Mouse (Mus musculus) lung, adult 18-20 months (tissue): ENCODE measurements around the gene Atp2a1.
"Not testable (repeated sequence)": the region's sequence is repeated elsewhere in the genome, so short reads cannot be mapped to it uniquely, and the experiment has no call there.

ENCODE experiments used
- DNase-seq, 2 experiments: peaks; one replicate each; pipeline ENCODE4 v3.0.0; 2022; ENCODE audit warnings: mixed read lengths in 2 of 2

Gene Atp2a1

GRCm38 (mm10) chr7:126448481-126448880, 14.4 kb downstream of the Atp2a1 start:
- no peak for DNase-seq

DNA sequence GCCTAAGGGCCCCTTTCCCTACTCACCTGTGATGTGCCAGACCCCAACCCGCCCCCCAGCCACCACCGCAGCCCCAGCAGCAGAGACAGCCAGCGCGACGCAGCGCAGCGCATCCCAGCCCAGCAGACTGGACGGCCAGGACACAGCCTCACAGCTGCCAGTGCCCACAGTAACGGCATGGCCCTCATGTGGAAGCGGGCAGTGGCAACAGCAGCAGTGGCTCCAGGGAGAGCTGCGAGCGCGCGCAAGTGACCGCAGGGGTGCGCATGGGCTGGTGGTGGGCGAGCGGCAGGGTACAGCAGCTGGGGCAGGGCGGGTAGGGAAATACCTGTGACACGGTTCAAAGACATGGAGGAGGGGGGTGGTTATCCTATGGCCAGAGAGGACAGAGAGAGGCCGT, 16.7 kb downstream of the Atp2a1 start:
- no peak for DNase-seq

- DNase-seq: no peak
Observed at GRCm38 (mm10) chr7:126445104-126445815, 17.6 kb downstream of the Atp2a1 start.

GRCm38 (mm10) chr7:126444536-126444935, 18.4 kb downstream of the Atp2a1 start:
- DNase-seq: no peak

DNA sequence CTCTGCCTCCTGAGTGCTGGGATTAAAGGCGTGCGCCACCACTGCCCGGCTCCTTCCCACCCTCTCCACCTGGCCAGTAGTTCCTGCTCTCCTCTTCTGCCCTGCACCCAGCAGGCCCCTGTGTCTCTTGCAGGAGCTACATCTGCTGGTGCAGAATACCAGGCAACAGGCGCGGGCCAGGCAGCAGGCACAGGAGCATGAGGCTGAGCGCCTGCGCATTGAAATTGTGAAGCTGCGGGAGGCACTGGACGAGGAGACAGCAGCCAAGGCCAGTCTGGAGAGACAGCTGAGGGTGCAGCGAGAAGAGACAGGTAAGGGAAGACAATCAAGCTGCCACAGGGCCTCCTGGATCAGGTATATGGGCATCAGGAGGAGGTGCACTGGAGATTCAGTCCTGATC, 18.9 kb downstream of the Atp2a1 start:
- DNase-seq: no peak

DNA sequence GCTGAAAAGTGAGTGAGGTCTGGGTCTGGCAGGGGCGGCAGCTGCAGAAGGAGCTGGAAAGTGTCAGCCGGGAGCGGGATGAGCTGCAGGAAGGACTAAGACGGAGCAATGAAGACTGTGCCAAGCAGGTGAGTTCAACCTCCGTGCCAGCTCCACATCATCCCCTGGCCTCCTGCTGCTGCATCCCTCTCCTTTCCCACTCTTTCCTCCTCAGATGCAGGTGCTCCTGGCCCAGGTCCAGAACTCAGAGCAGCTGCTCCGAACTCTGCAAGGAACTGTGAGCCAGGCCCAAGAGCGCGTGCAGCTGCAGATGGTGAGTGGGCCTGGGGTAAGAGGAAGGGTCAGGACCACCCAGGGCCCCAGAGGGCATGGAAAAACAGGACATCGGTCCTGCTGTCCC, 22.8 kb downstream of the Atp2a1 start:
- no peak for DNase-seq

DNA sequence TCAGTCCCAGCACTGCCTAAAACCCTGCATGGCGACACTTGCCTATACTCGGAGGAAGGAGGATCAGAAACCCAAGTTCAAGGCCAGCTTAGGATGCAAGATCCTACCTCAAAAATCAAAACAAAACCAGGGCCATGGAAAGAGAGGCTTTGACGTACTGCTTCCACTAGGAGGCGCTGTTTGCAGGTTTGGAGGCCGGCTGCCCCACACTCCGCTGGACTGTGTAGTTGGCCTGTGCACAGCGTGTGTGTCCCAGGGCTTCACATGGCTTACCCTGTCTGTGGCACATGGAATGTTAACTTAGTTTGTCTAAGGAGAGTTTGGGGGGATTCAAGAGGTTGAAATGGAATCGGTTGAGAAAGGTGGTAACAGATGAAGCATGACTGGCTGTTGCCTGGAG, 26.1 kb downstream of the Atp2a1 start:
- DNase-seq: peak; percentile 42 to 50

DNA sequence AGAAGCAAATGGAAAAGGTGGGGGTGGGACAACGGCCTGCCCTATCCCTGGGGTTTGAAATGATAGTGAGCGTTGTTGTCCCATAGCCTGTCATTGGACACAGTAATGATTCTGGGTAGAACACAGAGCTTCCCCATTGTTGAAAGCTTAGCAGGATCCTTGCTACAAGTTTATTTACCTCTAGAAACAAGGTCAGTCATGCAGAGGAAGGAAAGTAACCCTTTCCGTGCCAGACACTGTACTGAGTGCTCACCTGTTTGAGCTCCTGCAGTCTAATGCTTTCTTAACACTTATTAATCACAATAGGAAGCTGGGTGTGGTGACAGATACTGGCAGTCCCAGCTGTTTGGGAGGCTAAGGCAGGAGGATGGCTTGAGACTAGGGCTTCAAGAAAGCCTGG, 27.1 kb downstream of the Atp2a1 start:
- no peak for DNase-seq

DNA sequence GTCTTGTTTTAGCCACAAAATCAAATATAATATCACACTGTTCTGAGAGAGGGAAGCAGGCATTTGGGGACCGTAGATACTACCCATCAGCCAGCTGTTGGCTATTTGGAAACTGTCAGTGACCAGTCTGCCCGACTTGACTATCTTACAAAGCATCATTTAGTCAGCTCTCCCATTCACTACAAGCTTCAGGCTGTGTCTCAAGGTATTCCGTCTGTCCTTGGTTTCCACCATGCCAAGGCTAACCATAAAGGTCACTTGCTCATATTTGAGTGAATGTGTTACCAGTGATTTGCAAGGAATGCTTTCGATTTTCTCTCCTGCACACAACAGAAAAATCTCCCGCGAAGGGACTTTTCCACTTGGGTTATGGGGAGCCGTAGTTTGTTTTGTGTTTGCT, 28.2 kb downstream of the Atp2a1 start:
- no peak for DNase-seq

GRCm38 (mm10) chr7:126430167-126430566, 32.7 kb downstream of the Atp2a1 start:
- DNase-seq: no peak

DNA sequence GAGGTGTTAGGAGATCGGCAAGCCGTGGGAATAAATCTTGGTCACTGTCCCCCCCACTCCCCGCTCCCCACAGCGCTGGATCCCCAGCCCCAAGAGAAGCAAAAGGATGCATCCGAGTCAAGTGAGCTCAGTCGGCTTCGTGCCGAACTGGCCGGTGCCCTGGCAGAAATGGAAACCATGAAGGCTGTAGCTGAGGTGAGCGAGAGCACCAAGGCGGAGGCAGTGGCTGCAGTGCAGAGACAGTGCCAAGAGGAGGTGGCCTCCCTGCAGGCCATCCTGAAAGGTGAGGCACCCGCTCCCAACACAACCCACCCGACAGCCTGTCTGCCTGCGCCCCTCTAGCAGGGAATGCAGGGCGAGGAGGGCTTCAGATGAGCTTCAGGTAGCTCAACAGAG, 33.4 kb downstream of the Atp2a1 start:
- no peak for DNase-seq

GRCm38 (mm10) chr7:126428631-126429502, 34.0 kb downstream of the Atp2a1 start, which contains the start of gene Rabep2:
Gene Rabep2 (plus strand): TSS chr7:126428759.
- DNase-seq: peak; percentile 94 to 96

DNA sequence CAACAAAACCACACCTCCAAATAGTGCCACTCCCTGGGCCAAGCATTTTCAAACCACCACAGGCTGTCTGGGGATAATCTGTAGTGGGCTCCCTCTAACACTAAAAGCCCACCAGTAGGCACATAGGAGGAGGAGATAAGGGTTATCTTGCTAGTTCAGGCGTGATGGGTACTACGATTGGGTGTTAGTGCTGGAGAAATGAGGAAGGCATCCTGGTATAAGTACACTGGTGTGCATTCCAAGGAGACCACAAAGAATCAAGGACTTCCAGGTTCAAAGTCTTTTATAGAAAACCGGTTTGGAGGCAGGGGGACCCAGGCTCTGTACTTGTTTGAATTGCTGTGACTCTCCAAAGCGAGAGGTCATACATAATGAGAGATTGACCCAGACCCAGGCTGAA, 34.8 kb downstream of the Atp2a1 start:
- DNase-seq: peak in 1 of 2 experiments; percentile 18

GRCm38 (mm10) chr7:126427323-126427860, 35.5 kb downstream of the Atp2a1 start:
- no peak for DNase-seq

GRCm38 (mm10) chr7:126424161-126424560, 38.7 kb downstream of the Atp2a1 start:
- DNase-seq: no peak

- no peak for DNase-seq
Observed at GRCm38 (mm10) chr7:126421756-126422155, 41.2 kb downstream of the Atp2a1 start.

- DNase-seq: no peak
Observed at GRCm38 (mm10) chr7:126418496-126418895, 44.4 kb downstream of the Atp2a1 start.

DNA sequence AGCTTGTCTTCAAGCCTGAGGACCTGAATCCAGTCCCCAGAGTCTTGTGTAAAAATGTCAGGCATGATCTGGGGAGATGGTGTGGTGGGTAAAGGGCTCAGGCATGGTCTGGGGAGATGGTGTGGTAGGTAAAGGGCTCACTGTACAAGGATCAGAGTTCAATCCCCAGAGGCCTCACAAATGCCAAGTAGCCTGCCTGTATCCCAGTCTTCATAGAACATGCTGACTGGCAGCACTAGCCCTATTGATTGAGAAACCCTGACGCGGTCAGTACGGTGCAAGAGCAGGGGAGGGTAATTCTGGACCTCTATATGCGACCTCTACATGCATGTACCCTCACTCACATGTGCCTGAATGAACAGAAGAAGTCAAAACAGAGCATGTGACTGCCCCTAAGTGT, 45.3 kb downstream of the Atp2a1 start:
- DNase-seq: no peak

GRCm38 (mm10) chr7:126417045-126417444, 45.9 kb downstream of the Atp2a1 start:
- DNase-seq: no peak

GRCm38 (mm10) chr7:126416615-126417014, 46.3 kb downstream of the Atp2a1 start:
- no peak for DNase-seq

- DNase-seq: no peak
Observed at GRCm38 (mm10) chr7:126414725-126415124, 48.2 kb downstream of the Atp2a1 start, which contains the start of gene Cd19. Gene Cd19 (minus strand): TSS chr7:126414889.

- DNase-seq: no peak
Observed at GRCm38 (mm10) chr7:126411061-126411460, 51.8 kb downstream of the Atp2a1 start.

DNA sequence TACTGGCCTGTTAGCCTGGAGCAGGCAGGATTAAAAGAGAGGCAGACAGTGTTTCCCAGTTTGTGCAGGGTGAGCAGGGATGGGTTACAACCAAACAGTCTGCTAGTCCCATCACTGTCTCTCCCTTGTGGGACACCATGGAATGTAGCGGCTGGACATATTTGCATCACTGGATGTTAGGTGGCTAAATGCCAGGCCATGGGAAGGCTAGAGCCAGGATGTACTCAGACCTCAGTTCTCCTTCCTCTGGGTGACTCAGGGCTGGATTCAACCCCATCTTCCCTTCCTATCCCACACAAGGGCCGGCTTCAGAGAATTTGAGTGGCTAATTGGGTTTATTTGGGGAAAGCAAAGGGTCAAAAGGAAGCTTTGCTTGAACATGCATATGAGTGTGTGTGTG, 54.2 kb downstream of the Atp2a1 start:
- DNase-seq: no peak

GRCm38 (mm10) chr7:126402518-126402917, 60.4 kb downstream of the Atp2a1 start:
- not testable (repeated sequence) for DNase-seq
